Mouse (Mus musculus) lung, embryonic 16.5 days (tissue): ENCODE measurements at regions not wholly inside any gene's neighbourhood (a gene's known extent, or its start where the extent isn't known, plus 50 kb on each side); places are given as distances from the start of the nearest gene placed in this dataset.

Experiments
- ATAC-seq: fragments of 200-750 bp; cut with Nextera tagmentation; 2 replicates; pipeline ENCODE4 v1.8.0; 2017; ENCODE audit warnings: low read depth, mild to moderate bottlenecking, moderate library complexity
- H3K27ac ChIP-seq: fragments of 300-500 bp; sonication (generic); 2 replicates; pipeline ENCODE4 v1.5.1; 2014; ENCODE audit warnings: mild to moderate bottlenecking, control low read depth, low read length
- H3K27me3 ChIP-seq: fragments of 300-500 bp; sonication (generic); 2 replicates; pipeline ENCODE4 v1.6.1; 2014; ENCODE audit warnings: low read depth, low read length, mixed read lengths; ENCODE audit not compliant: control insufficient read depth, insufficient read depth
- H3K36me3 ChIP-seq: fragments of 300-500 bp; sonication (generic); 2 replicates; pipeline ENCODE4 v1.6.1; 2014; ENCODE audit warnings: low read length; ENCODE audit not compliant: control insufficient read depth, insufficient read depth
- H3K4me1 ChIP-seq: fragments of 300-500 bp; sonication (generic); replicated peaks from 2 replicates; pipeline ENCODE4 v1.6.1; 2014; ENCODE audit warnings: low read length, mixed read lengths; ENCODE audit not compliant: control insufficient read depth, insufficient read depth
- H3K4me2 ChIP-seq: fragments of 300-500 bp; sonication (generic); 2 replicates; pipeline ENCODE4 v1.6.1; 2014; ENCODE audit warnings: low read depth, low read length, control low read depth
- H3K4me3 ChIP-seq: fragments of 300-500 bp; sonication (generic); 2 replicates; pipeline ENCODE4 v1.5.1; 2014; ENCODE audit warnings: mild to moderate bottlenecking, low read length, control low read depth
- H3K9ac ChIP-seq: fragments of 300-500 bp; sonication (generic); 2 replicates; pipeline ENCODE4 v1.6.1; 2014; ENCODE audit warnings: low read length, control low read depth
- H3K9me3 ChIP-seq: fragments of 300-500 bp; sonication (generic); 2 replicates; pipeline ENCODE4 v1.6.1; 2016; ENCODE audit warnings: low read length; ENCODE audit not compliant: control insufficient read depth
- WGBS: fragments of 180-500 bp; shearing (Covaris S2); extraction: QIAGEN DNeasy Blood & Tissue Kit; methylation state at CpG from one replicate; pipeline ENCODE4 v1.1.7; 2014; 5-methylcytosine and 5-hydroxymethylcytosine counted together

- H3K4me3 ChIP-seq = no peak overlapping the region
- no peak overlapping the region for H3K4me2 ChIP-seq
- WGBS = 52% methylated on average over 2 of the region's 2 CpGs
- H3K27ac ChIP-seq = no peak overlapping the region
- no peaks in the 10 kb centered on the region for H3K36me3 ChIP-seq
- H3K27me3 ChIP-seq = no peaks in the 10 kb centered on the region
- no peaks in the 10 kb centered on the region for H3K4me1 ChIP-seq
- no peaks in the 10 kb centered on the region for H3K9me3 ChIP-seq
- no peak overlapping the region for H3K9ac ChIP-seq
- ATAC-seq = no peak
Observed at GRCm38 (mm10) chr3:147153998-147154397, 301.8 kb downstream of the Ttll7 start.

- H3K4me1 ChIP-seq = no peaks in the 10 kb centered on the region
- no peak overlapping the region for H3K27ac ChIP-seq
- H3K36me3 ChIP-seq = no peaks in the 10 kb centered on the region
- ATAC-seq = peak; percentile 17; the same call in 1 of the 2 replicates
- no peak overlapping the region for H3K4me3 ChIP-seq
- H3K9ac ChIP-seq = no peak overlapping the region
- no peaks in the 10 kb centered on the region for H3K27me3 ChIP-seq
- WGBS = 73% methylated on average over 10 of the region's 10 CpGs
- no peaks in the 10 kb centered on the region for H3K9me3 ChIP-seq
- no peak overlapping the region for H3K4me2 ChIP-seq
Observed at GRCm38 (mm10) chr3:147163126-147163525, 311.0 kb downstream of the Ttll7 start.

DNA sequence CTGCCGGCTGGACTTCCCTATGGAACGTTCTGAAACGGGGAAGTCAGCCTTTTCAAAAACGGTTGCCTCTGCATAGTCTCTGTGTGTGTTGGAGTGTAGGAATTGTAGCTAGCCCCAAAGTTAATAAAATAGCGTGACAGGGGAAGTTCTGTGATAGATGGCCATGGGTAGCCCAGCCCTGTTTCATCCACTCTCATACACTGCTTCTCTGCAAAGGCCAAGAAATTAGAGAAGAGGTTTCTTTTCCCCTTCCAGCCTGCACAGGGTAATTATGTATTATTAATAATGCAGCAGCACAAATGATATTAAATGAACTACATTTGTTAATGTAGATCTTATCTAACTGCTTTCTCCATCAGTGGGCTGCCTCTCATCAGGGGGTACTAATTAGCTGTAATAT lies 311.4 kb downstream of the Ttll7 start:
- no peak overlapping the region for H3K9ac ChIP-seq
- no peak overlapping the region for H3K4me3 ChIP-seq
- H3K36me3 ChIP-seq = no peaks in the 10 kb centered on the region
- H3K4me1 ChIP-seq = no peaks in the 10 kb centered on the region
- no peak overlapping the region for H3K27ac ChIP-seq
- no peak for ATAC-seq
- no peaks in the 10 kb centered on the region for H3K27me3 ChIP-seq
- no peaks in the 10 kb centered on the region for H3K9me3 ChIP-seq
- 77% methylated on average over 5 of the region's 5 CpGs for WGBS
- no peak overlapping the region for H3K4me2 ChIP-seq

DNA sequence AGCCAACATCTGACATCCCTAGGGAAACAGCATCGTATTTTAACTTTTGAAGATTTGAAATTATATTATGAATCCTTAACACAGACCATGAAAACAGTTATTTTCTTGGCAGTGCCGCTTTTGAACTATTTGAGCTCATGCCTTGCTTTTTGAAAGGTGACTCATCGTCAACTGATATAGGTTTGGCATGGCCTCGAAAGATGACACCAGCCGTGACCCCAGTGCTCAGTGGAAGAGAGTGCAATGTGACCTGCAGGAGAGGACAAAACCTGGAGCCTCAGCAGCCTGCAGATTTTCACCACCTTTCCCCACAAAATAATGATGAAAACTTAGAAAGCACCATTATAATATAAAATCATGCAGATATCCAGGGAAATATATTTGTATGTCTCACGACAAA lies 312.8 kb downstream of the Ttll7 start:
- H3K27ac ChIP-seq = no peak overlapping the region
- H3K9me3 ChIP-seq = no peaks in the 10 kb centered on the region
- 72% methylated on average over 6 of the region's 6 CpGs for WGBS
- no peaks in the 10 kb centered on the region for H3K4me1 ChIP-seq
- no peaks in the 10 kb centered on the region for H3K36me3 ChIP-seq
- no peaks in the 10 kb centered on the region for H3K27me3 ChIP-seq
- H3K4me2 ChIP-seq = no peak overlapping the region
- no peak for ATAC-seq
- no peak overlapping the region for H3K9ac ChIP-seq
- H3K4me3 ChIP-seq = no peak overlapping the region

DNA sequence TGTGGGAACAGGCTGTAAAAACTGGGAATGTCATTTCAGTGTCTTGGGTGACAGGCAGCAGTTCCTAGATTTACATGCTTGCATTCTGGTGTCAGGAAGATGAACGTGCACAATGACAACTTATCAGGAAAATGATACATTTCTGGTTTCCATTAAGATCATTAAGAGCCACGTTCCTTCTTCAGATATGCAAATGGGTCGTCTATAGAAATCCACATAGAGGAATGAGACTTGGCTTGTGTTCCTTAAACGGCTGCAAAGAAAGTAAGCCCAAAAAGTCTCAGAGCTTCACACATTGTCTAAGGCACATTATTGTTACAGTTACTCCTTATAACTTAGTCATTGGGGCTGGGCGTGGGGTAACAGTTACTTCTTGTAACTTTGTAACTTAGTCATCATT lies 314.4 kb downstream of the Ttll7 start:
- Histone ChIP-seq H3K27me3 (no peaks in the 10 kb centered on the region), H3K9me3 (no peaks in the 10 kb centered on the region), H3K36me3 (no peaks in the 10 kb centered on the region), H3K4me1 (no peaks in the 10 kb centered on the region), H3K27ac (no peak overlapping the region), H3K9ac (no peak overlapping the region), H3K4me2 (no peak overlapping the region), H3K4me3 (no peak overlapping the region)
- WGBS = 69% methylated on average over 5 of the region's 5 CpGs
- no peak for ATAC-seq

GRCm38 (mm10) chr3:147169215-147169614 lies 317.0 kb downstream of the Ttll7 start:
- no peaks in the 10 kb centered on the region for H3K4me1 ChIP-seq
- H3K27ac ChIP-seq = no peak overlapping the region
- H3K4me3 ChIP-seq = no peak overlapping the region
- WGBS = 61% methylated on average over 2 of the region's 2 CpGs
- H3K9ac ChIP-seq = no peak overlapping the region
- H3K36me3 ChIP-seq = no peaks in the 10 kb centered on the region
- ATAC-seq = no peak
- H3K4me2 ChIP-seq = no peak overlapping the region
- H3K9me3 ChIP-seq = no peaks in the 10 kb centered on the region
- no peaks in the 10 kb centered on the region for H3K27me3 ChIP-seq

GRCm38 (mm10) chr3:147170106-147170505 lies 317.9 kb downstream of the Ttll7 start:
- Histone ChIP-seq H3K9ac (no peak overlapping the region), H3K27ac (no peak overlapping the region), H3K27me3 (no peaks in the 10 kb centered on the region), H3K9me3 (no peaks in the 10 kb centered on the region), H3K36me3 (no peaks in the 10 kb centered on the region), H3K4me3 (no peak overlapping the region), H3K4me1 (no peaks in the 10 kb centered on the region), H3K4me2 (no peak overlapping the region)
- WGBS = 50% methylated on average over 2 of the region's 2 CpGs
- ATAC-seq = no peak

- H3K27me3 ChIP-seq = no peaks in the 10 kb centered on the region
- H3K4me2 ChIP-seq = no peak overlapping the region
- H3K9ac ChIP-seq = no peak overlapping the region
- WGBS = 75% methylated on average over 6 of the region's 6 CpGs
- H3K36me3 ChIP-seq = no peaks in the 10 kb centered on the region
- H3K4me3 ChIP-seq = no peak overlapping the region
- ATAC-seq = no peak
- no peak overlapping the region for H3K27ac ChIP-seq
- H3K9me3 ChIP-seq = no peaks in the 10 kb centered on the region
- H3K4me1 ChIP-seq = peaks cover 11% of the 10 kb centered on the region
Observed at GRCm38 (mm10) chr3:147178746-147179145, 326.6 kb downstream of the Ttll7 start.

DNA sequence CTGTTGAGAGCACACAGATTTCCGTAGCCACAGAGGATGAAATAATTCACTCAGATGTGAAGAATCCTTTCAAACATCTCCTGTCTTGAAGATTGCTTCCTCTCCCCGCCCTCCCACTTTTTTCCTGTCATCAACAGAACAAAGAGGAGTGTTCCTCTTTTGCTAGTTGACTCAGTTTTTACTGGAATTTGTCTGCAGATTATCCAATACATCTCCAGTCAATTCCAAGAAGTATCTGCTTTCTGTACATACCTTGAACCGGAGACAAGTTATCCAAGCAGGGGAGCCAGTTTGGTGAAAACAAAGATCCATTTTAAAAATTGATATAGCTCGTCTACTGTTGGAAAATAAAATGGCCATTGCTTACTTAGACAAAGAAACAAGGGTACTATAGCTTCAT lies 328.5 kb downstream of the Ttll7 start:
- H3K36me3 ChIP-seq = no peaks in the 10 kb centered on the region
- no peak overlapping the region for H3K4me3 ChIP-seq
- H3K9me3 ChIP-seq = no peaks in the 10 kb centered on the region
- no peak overlapping the region for H3K4me2 ChIP-seq
- no peaks in the 10 kb centered on the region for H3K27me3 ChIP-seq
- no peak for ATAC-seq
- H3K4me1 ChIP-seq = peaks cover 11% of the 10 kb centered on the region
- no peak overlapping the region for H3K9ac ChIP-seq
- no peak overlapping the region for H3K27ac ChIP-seq
- WGBS = 59% methylated on average over 4 of the region's 4 CpGs
